Mouse (Mus musculus) liver, embryonic 12.5 days (tissue): Measurements from ENCODE around the gene Tsfm. TPM values are rescaled to one million over a fixed set of nuclear protein-coding genes. Genes with fewer than 3 reads are reported as not detected.

Experiments used
- ATAC-seq: fragments of 200-750 bp; cut with Nextera tagmentation; 2 replicates; pipeline ENCODE4 v1.8.0; 2017; ENCODE audit warnings: moderate number of reproducible peaks, mild to moderate bottlenecking, moderate library complexity
- H3K27ac ChIP-seq: fragments of 300-500 bp; sonication (generic); 2 replicates; pipeline ENCODE4 v1.5.1; 2016; ENCODE audit warnings: mild to moderate bottlenecking
- H3K27me3 ChIP-seq: fragments of 300-500 bp; sonication (generic); replicated peaks from 2 replicates; pipeline ENCODE4 v1.6.1; 2016; ENCODE audit warnings: mild to moderate bottlenecking, moderate library complexity
- H3K36me3 ChIP-seq: fragments of 300-500 bp; sonication (generic); 2 replicates; pipeline ENCODE4 v1.6.1; 2016; ENCODE audit warnings: mild to moderate bottlenecking, moderate library complexity
- H3K4me1 ChIP-seq: fragments of 300-500 bp; sonication (generic); 2 replicates; pipeline ENCODE4 v1.6.1; 2016
- H3K4me2 ChIP-seq: fragments of 300-500 bp; sonication (generic); 2 replicates; pipeline ENCODE4 v1.6.1; 2016; ENCODE audit warnings: mild to moderate bottlenecking, moderate library complexity
- H3K4me3 ChIP-seq: fragments of 300-500 bp; sonication (generic); 2 replicates; pipeline ENCODE4 v1.5.1; 2016; ENCODE audit warnings: mild to moderate bottlenecking, moderate library complexity
- H3K9ac ChIP-seq: fragments of 300-500 bp; sonication (generic); 2 replicates; pipeline ENCODE4 v1.6.1; 2016; ENCODE audit warnings: mild to moderate bottlenecking, moderate library complexity
- H3K9me3 ChIP-seq: fragments of 300-500 bp; sonication (generic); replicated peaks from 2 replicates; pipeline ENCODE4 v1.6.1; 2016; ENCODE audit warnings: mild to moderate bottlenecking, moderate library complexity
- WGBS: fragments of 180-500 bp; shearing (Covaris S2); methylation state at CpG from one replicate; pipeline ENCODE4 v1.1.7; 2016; ENCODE audit not compliant: insufficient replicate concordance; 5-methylcytosine and 5-hydroxymethylcytosine counted together
- microRNA counts: library from miRNA; unstranded; fragments of <30 nt; microRNA quantifications from one replicate; lab custom pipeline; 2017
- microRNA-seq: library from miRNA; unstranded; fragments of <30 nt; microRNA quantifications from one replicate; pipeline ENCODE4, GENCODE M21; 2017
- polyA plus RNA-seq: library from polyadenylated mRNA; unstranded; fragments of >200 nt; fragmentation: Nextera tagmentation; extraction: Ambion mirVana; gene quantifications from 2 replicates; pipeline ENCODE4 v1.2.1, GENCODE M21; 2016

The Tsfm gene
- polyA plus RNA-seq, 1 experiment from 2014 or later: 75.5 TPM

GRCm38 (mm10) chr10:126961757-126962156 lies 68.9 kb downstream of the Tsfm start:
- no peak overlapping the region for H3K4me2 ChIP-seq
- H3K27ac ChIP-seq: no peak overlapping the region
- H3K27me3 ChIP-seq: peaks cover 30% of the 10 kb centered on the region
- H3K9me3 ChIP-seq: no peaks in the 10 kb centered on the region
- WGBS: 56% methylated on average over 10 of the region's 10 CpGs
- H3K36me3 ChIP-seq: no peaks in the 10 kb centered on the region
- no peak for ATAC-seq
- peaks cover 13% of the 10 kb centered on the region for H3K4me1 ChIP-seq
- no peak overlapping the region for H3K9ac ChIP-seq
- no peak overlapping the region for H3K4me3 ChIP-seq

MicroRNAs encoded within 50 kb of the gene (microRNA counts, 519-probe panel; counts per million panel counts)
- microRNA mmu-miR-26a (lab: Ali Mortazavi, UCI) (582 counts per million, percentile 70 among the panel's probes with 10 or more counts), microRNA mmu-miR-546 (lab: Ali Mortazavi, UCI) (582 counts per million, percentile 70 among the panel's probes with 10 or more counts)

Small RNA genes lying within 50 kb of the gene (microRNA-seq; reads per million reads assigned to microRNA genes)
- gene Mir26a-2: 47.8 reads per million, percentile 41 among the genes with 10 or more reads in this experiment
- gene Mir546: not detected

Other genes with a start within 250 kb of the Tsfm start
- 13.9 and 14.4 TPM in 2 replicates for gene Atp23, start 129.5 kb downstream of the Tsfm start, polyA plus RNA-seq
- gene Ctdsp2, start 52.1 kb downstream of the Tsfm start, polyA plus RNA-seq: 22.2 and 24.0 TPM in 2 replicates
- 0.18 and 0.19 TPM in 2 replicates for gene Avil, start 30.1 kb downstream of the Tsfm start, polyA plus RNA-seq
- 33.6 and 35.6 TPM in 2 replicates for gene Mettl1, start 10.6 kb upstream of the Tsfm start, polyA plus RNA-seq
- 0.13 and 0.29 TPM in 2 replicates for gene Eef1akmt3, start 10.7 kb upstream of the Tsfm start, polyA plus RNA-seq
- gene Cyp27b1, start 17.4 kb upstream of the Tsfm start, polyA plus RNA-seq: 0.05 and 0.10 TPM in 2 replicates
- gene March9, start 29.3 kb upstream of the Tsfm start, polyA plus RNA-seq: 0.06 and 0.20 TPM in 2 replicates
- 766 and 777 TPM in 2 replicates for gene Cdk4, start 32.7 kb upstream of the Tsfm start, polyA plus RNA-seq
- gene Tspan31, start 39.4 kb upstream of the Tsfm start, polyA plus RNA-seq: 75.2 and 81.9 TPM in 2 replicates
- gene Agap2, start 44.4 kb upstream of the Tsfm start, polyA plus RNA-seq: 0.92 and 1.6 TPM in 2 replicates
- gene Os9, start 90.3 kb upstream of the Tsfm start, polyA plus RNA-seq: 49.5 and 51.4 TPM in 2 replicates
- 12.6 TPM in 2 replicates for gene B4galnt1, start 134.4 kb upstream of the Tsfm start, polyA plus RNA-seq
- 3.0 and 3.6 TPM in 2 replicates for gene Slc26a10, start 149.8 kb upstream of the Tsfm start, polyA plus RNA-seq
- gene Arhgef25, start 159.2 kb upstream of the Tsfm start, polyA plus RNA-seq: 14.3 and 17.4 TPM in 2 replicates
- 33.2 and 36.9 TPM in 2 replicates for gene Dtx3, start 164.9 kb upstream of the Tsfm start, polyA plus RNA-seq
- gene Pip4k2c, start 180.7 kb upstream of the Tsfm start, polyA plus RNA-seq: 44.7 and 50.0 TPM in 2 replicates
- gene Kif5a, start 232.5 kb upstream of the Tsfm start, polyA plus RNA-seq: 0.08 and 0.12 TPM in 2 replicates
- 95.5 and 96.1 TPM in 2 replicates for gene Dctn2, start 235.5 kb upstream of the Tsfm start, polyA plus RNA-seq